Mouse (Mus musculus) spleen, adult 2 months (tissue): ENCODE results near the gene Sfxn3.

Experiments
- CTCF ChIP-seq: fragments of 200-500 bp; IDR thresholded peaks from 2 replicates; pipeline ENCODE4 v1.5.1; 2011; ENCODE audit warnings: mild to moderate bottlenecking, inconsistent platforms; ENCODE audit not compliant: insufficient read depth, insufficient read length, insufficient replicate concordance; ENCODE audit errors: extremely low read depth
- POLR2A ChIP-seq: fragments of 200-500 bp; IDR thresholded peaks from 2 replicates; pipeline ENCODE4 v1.6.1; 2011; ENCODE audit warnings: low read depth, low read length, inconsistent platforms

DNA sequence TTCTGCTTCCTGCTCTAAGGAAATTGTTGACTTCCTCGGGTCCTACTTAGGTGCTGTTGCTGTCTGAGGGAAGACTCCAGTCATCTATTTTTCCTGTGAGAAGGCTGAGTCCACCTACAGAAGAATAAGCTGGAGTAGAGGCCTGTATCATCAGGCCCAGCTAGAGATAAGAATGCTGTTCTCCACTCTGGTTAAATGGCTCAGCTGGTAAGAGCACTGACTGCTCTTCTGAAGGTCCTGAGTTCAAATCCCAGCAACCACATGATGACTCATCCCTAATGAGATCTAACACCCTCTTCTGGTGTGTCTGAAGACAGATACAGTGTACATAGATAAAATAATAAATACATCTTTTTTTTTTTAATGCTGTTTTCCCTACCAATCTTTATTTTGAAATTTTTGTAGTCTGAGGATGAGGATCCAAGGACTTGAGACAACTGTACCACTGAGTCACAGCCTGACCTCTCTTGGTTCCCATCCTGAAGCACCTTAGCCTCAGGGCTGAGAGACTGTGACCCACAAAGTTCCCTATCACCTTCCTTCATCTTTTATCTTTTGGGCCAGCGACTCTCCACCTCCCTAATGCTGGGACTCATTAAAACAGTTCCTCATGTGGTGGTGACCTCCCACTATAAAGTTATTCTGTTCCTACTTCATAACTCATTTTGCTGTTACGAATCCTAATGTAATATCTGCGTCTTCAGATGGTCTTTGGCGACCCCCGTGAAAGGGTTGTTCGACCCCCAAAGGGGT, 20.6 kb downstream of the Sfxn3 start:
- TF ChIP-seq CTCF (no peak), POLR2A (no peak)
